Mouse (Mus musculus): ENCODE measurements around the gene Slc35b1.

The Slc35b1 gene

DNA sequence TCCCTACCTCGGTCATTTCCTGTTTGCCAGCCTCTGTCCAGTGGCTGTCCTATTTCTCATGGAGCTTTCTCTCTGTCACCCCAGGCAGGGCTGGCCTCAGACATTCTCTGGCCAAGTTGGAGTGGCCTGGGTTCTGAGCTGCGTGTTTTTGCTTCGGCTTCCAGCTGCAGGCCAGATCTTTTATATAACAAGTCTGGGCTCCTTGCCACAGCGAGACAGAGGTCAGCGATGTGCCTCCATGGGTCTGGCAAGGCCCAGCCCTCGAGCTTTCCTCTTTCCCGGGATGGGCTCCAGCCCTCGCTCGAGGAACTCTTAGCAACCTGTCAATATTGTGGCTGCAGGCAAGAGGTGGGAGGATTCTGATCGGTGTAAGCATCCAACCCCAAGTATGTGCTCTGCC lies 18.9 kb upstream of the Slc35b1 start:
- DNase-seq (ENCODE audit: low read depth in 2 of 2, low spot score in 2 of 2): no peak

GRCm38 (mm10) chr11:95366280-95366897 lies 18.1 kb upstream of the Slc35b1 start:
- no peak for DNase-seq (ENCODE audit: low read depth in 2 of 2, low spot score in 2 of 2)

DNA sequence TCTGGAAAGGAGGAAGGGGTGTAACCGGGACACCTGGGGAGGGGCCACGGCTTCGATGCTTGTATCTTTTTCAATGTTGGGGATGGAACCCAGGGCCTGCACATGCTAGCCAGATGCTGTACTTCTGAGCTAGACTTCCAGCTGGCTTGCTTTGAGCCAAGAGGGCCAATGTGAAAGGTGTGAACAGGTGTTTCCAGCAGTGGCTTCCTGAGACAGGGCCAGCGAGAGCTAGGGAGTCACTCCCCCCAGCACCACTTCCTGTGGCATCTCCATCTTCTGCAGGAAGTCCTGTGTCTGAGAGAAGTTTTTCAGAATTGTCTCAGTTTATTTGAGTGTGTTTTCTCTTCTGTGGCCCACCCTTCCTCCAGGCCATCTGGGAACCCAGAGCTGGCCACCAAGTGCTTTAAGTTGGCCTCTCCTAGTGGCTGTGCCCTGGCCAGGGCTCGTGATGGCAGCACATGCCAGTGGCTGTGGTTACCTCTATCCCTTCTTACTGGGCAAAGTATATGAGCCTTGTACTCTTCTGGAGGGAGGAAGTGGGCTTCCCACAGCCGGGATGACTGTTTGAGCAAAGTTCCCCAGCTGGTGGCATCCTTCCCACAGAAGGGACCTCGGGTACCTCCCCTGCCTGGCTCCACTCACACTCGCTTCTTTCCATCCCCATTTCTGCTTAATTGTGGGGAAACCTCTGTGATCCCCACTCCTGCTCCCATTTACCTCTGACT lies 17.3 kb upstream of the Slc35b1 start:
- DNase-seq (ENCODE audit: low read depth in 2 of 2, low spot score in 2 of 2): peak in 1 of 2 experiments; percentile 49

GRCm38 (mm10) chr11:95368231-95368823 lies 16.2 kb upstream of the Slc35b1 start:
- DNase-seq (ENCODE audit: low read depth in 2 of 2, low spot score in 2 of 2): no peak

- DNase-seq (ENCODE audit: low read depth in 2 of 2, low spot score in 2 of 2): no peak
Observed at GRCm38 (mm10) chr11:95368871-95369270, 15.6 kb upstream of the Slc35b1 start.

DNA sequence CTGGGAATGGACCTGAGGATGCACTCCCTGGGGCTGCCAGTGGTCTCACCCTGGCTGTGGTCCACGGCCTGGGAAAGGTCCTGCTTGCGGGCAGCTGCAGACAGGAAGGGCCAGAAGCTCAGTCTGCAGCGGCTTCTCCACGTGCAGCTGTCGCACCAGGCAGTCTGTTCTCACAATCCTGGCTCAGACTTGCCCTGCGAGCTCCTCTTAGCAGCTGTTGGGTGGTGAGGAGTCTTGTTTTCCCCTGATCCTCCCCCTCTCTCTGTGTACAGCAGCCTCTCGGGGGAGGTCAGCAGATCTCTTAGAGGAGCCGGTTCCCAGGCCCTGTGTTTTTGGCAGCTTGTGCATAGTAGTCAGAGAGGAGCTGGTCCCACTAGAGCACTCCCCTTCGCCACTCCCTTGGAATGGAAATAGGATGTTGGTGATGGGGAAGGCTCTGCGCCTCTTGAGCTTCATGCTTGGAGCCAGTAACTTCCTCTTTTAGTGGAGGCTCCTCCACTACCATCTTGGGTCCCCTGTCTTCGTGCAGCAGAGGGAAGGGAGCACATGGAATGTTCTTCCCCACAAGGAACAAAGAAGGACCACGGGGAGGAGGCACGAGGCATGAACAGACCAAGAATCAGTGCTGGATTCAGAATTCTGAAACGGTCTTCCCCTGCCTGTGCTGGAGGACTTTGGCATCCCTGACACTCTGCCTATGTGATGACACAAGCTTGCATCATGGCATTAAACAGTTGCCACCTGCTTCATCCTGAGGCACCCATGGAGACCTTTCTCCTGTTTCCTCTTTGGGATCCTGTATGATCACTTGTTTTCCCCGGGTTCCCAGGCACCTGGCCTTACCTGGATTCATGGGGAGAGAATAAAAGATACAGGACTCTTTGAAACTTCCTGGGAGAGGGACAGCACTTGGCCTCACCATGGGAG lies 14.3 kb upstream of the Slc35b1 start:
- DNase-seq (ENCODE audit: low read depth in 2 of 2, low spot score in 2 of 2): no peak

DNA sequence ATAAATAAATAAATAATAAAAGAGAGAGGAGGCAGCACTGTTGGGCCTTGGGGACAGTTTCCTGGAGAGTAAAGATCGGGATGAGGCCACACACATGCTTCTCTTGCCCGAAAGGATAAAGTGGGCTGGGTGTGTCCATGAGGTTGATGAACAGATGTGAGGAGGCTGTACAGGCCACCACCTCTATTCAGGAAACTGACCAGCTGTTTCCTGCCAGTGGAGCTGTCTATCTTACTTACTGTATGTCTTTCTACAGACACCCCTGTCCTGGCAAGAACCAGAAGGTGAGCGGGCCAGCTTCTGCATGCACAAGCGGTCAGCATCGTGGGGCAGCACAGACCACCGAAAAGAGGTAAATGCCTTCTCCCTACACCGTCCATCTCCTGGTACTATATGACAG lies 13.3 kb upstream of the Slc35b1 start:
- DNase-seq (ENCODE audit: low read depth in 2 of 2, low spot score in 2 of 2): no peak

DNA sequence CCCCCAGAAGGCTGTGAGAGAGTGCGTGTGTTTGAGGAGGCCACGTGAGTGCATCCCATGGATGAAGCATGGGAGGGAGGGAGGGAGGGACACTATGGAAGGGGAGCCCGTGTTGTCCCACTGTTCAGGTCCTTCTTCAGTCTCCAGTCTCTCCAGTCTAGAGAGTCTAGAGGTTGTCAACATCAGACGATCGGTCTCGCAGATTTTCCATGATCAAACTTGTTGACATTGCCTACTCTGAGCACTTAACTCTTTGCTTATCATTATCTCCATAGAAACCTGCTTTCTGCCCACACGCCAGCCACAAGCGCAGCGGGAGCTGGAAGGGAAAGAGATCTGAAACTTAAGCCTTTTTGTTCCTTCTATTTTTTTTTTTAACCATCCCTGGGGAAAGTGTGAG lies 5.6 kb upstream of the Slc35b1 start:
- no peak for DNase-seq (ENCODE audit: low read depth in 2 of 2, low spot score in 2 of 2)

GRCm38 (mm10) chr11:95379552-95379951 lies 4.9 kb upstream of the Slc35b1 start:
- no peak for DNase-seq (ENCODE audit: low read depth in 2 of 2, low spot score in 2 of 2)

DNA sequence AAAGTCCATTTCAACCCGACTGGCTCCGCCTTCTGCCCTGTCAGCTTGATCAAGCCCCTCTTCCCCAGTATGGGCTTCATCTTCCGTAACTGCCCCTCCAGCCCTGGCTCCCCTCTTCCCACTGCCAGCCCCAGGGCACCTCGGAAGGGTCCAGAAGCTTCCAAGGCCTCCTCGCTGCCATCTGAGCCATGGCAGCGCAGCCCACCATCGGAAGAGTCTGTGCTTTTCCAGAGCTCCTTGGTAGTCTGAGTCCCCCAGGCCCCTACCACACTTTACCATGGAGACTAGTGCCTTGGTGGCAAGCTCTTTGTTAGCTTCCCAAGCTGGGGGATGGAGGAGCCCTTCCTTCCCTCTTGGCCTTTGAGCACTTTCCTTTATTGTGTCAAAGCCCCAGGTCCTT lies 3.8 kb upstream of the Slc35b1 start:
- no peak for DNase-seq (ENCODE audit: low read depth in 2 of 2, low spot score in 2 of 2)

GRCm38 (mm10) chr11:95381146-95381545 lies 3.3 kb upstream of the Slc35b1 start:
- DNase-seq (ENCODE audit: low read depth in 2 of 2, low spot score in 2 of 2): no peak

- no peak for DNase-seq (ENCODE audit: low read depth in 2 of 2, low spot score in 2 of 2)
Observed at GRCm38 (mm10) chr11:95383331-95383986, 1.0 kb upstream of the Slc35b1 start.

- no peak for DNase-seq (ENCODE audit: low read depth in 2 of 2, low spot score in 2 of 2)
Observed at GRCm38 (mm10) chr11:95384004-95384318, 531 bp upstream of the Slc35b1 start.

DNA sequence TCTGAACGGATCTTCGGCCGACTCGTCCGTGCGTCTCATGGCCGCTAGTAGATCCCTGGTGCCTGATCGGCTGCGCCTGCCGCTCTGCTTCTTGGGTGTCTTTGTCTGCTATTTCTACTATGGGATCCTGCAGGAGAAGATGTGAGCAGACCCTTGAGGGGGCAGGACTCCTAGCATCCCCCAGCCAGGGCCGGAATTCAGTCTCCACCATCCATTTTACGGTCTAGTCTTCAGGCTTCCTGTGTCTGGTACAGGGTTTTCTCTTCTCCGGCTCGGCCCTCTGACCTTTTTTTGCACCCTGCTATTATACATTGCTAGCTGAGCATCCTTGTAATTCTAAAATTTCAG lies 455 bp downstream of the Slc35b1 start:
- DNase-seq (ENCODE audit: low read depth in 2 of 2, low spot score in 2 of 2): no peak

GRCm38 (mm10) chr11:95387354-95387753 lies 2.9 kb downstream of the Slc35b1 start:
- DNase-seq (ENCODE audit: low read depth in 2 of 2, low spot score in 2 of 2): no peak

DNA sequence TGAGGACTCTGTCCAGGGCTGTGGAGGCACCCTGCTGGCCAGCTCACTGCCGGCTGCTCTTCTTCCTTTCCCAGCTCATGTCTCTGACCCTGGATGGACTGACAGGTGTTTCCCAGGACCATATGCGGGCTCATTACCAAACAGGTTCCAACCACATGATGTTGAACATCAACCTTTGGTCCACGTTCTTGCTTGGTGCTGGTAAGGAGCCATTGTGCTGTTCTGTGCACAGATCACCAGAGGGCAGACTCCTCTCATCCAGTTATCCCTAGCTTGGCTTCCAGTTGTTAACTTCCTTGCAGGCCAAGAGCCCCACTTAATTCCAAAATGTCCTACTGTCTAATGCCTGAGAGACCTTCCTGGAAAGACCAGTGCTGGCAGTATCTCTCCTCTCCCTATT lies 4.5 kb downstream of the Slc35b1 start:
- no peak for DNase-seq (ENCODE audit: low read depth in 2 of 2, low spot score in 2 of 2)

GRCm38 (mm10) chr11:95390420-95390819 lies 5.9 kb downstream of the Slc35b1 start:
- DNase-seq (ENCODE audit: low read depth in 2 of 2, low spot score in 2 of 2): no peak

GRCm38 (mm10) chr11:95391201-95391600 lies 6.7 kb downstream of the Slc35b1 start:
- no peak for DNase-seq (ENCODE audit: low read depth in 2 of 2, low spot score in 2 of 2)

DNA sequence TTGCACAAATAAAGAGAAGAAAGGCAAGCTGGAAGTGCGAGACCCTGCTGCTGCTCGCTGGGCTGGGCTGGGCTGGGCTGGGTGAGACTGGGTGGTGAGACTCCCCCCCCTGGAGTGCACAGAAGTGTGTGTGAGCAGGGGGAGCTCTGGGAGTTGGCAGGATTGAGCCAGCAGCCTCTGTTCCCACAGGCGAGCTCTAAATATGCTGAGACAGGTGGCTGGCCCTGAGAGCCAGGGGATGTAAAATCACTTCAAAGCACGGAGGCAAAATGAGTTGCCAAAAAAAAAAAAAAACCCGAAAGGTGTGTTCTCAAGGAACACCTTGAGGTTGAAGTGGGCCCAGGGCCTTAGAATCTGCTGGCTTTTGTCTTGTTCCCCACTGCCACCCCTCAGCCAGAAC lies 7.3 kb downstream of the Slc35b1 start:
- DNase-seq (ENCODE audit: low read depth in 2 of 2, low spot score in 2 of 2): no peak

- DNase-seq (ENCODE audit: low read depth in 2 of 2, low spot score in 2 of 2): no peak
Observed at GRCm38 (mm10) chr11:95392223-95392667, 7.8 kb downstream of the Slc35b1 start.

All from CD8-positive naive resting alpha-beta T cell, adult 2 months (primary cell).